Mouse (Mus musculus) midbrain, embryonic 10.5 days (tissue): ENCODE data around the gene Gamt. TPM values are rescaled to one million over a fixed set of nuclear protein-coding genes. Genes with fewer than 3 reads are reported as not detected.

Experiments used
- microRNA-seq: library from miRNA; unstranded; fragments of <30 nt; microRNA quantifications from one replicate; pipeline ENCODE4, GENCODE M21; 2017
- polyA plus RNA-seq: library from polyadenylated mRNA; unstranded; fragments of >200 nt; fragmentation: Nextera tagmentation; extraction: Ambion mirVana; gene quantifications from 2 replicates; pipeline ENCODE4 v1.2.1, GENCODE M21; 2016

Gene Gamt
- polyA plus RNA-seq, 1 experiment from 2014 or later = 32.5 TPM

Small RNA genes within 50 kb of the gene (microRNA-seq; reads per million reads assigned to microRNA genes)
- gene Mir6911 = 1.2 reads per million

Other genes with a start within 250 kb of the Gamt start
- gene Arhgap45, start 244.4 kb downstream of the Gamt start, polyA plus RNA-seq = 7.9 and 8.0 TPM in 2 replicates
- gene Polr2e, start 221.2 kb downstream of the Gamt start, polyA plus RNA-seq = 233 and 276 TPM in 2 replicates
- gene Gpx4, start 213.8 kb downstream of the Gamt start, polyA plus RNA-seq = 702 and 747 TPM in 2 replicates
- gene Sbno2, start 155.4 kb downstream of the Gamt start, polyA plus RNA-seq = 15.0 and 15.2 TPM in 2 replicates
- gene Stk11, start 145.2 kb downstream of the Gamt start, polyA plus RNA-seq = 18.0 and 19.7 TPM in 2 replicates
- 463 and 481 TPM in 2 replicates for gene Atp5d, start 122.4 kb downstream of the Gamt start, polyA plus RNA-seq
- 7.8 and 9.3 TPM in 2 replicates for gene Cbarp, start 120.2 kb downstream of the Gamt start, polyA plus RNA-seq
- gene Midn, start 112.7 kb downstream of the Gamt start, polyA plus RNA-seq = 17.8 and 19.7 TPM in 2 replicates
- gene Cirbp, start 95.0 kb downstream of the Gamt start, polyA plus RNA-seq = 91.8 and 135 TPM in 2 replicates
- gene 1600002K03Rik, start 88.1 kb downstream of the Gamt start, polyA plus RNA-seq = 10.6 and 11.2 TPM in 2 replicates
- gene Efna2, start 81.5 kb downstream of the Gamt start, polyA plus RNA-seq = 56.6 and 64.5 TPM in 2 replicates
- 154 and 166 TPM in 2 replicates for gene Mum1, start 34.6 kb downstream of the Gamt start, polyA plus RNA-seq
- gene Ndufs7, start 11.9 kb downstream of the Gamt start, polyA plus RNA-seq = 288 and 314 TPM in 2 replicates
- 43.7 and 50.6 TPM in 2 replicates for gene Dazap1, start 474 bp upstream of the Gamt start, polyA plus RNA-seq
- gene Rps15, start 31.4 kb upstream of the Gamt start, polyA plus RNA-seq = 889 and 1,053 TPM in 2 replicates
- 28.3 and 61.6 TPM in 2 replicates for gene Apc2, start 35.0 kb upstream of the Gamt start, polyA plus RNA-seq
- gene 2310011J03Rik, start 59.5 kb upstream of the Gamt start, polyA plus RNA-seq = 57.3 TPM in 2 replicates
- 3.3 and 4.2 TPM in 2 replicates for gene Pcsk4, start 68.5 kb upstream of the Gamt start, polyA plus RNA-seq
- gene Reep6, start 68.9 kb upstream of the Gamt start, polyA plus RNA-seq = 9.1 and 11.5 TPM in 2 replicates
- gene Adamtsl5, start 87.4 kb upstream of the Gamt start, polyA plus RNA-seq = 0.48 and 0.91 TPM in 2 replicates
- gene Plk5, start 95.4 kb upstream of the Gamt start, polyA plus RNA-seq = 0.12 and 0.32 TPM in 2 replicates
- gene Mex3d, start 126.6 kb upstream of the Gamt start, polyA plus RNA-seq = 6.3 and 6.4 TPM in 2 replicates
- 338 and 351 TPM in 2 replicates for gene Mbd3, start 138.5 kb upstream of the Gamt start, polyA plus RNA-seq
- gene Uqcr11, start 145.8 kb upstream of the Gamt start, polyA plus RNA-seq = 610 and 635 TPM in 2 replicates
- gene Tcf3, start 172.6 kb upstream of the Gamt start, polyA plus RNA-seq = 190 and 191 TPM in 2 replicates
- gene Onecut3, start 233.8 kb upstream of the Gamt start, polyA plus RNA-seq = 1.4 and 2.1 TPM in 2 replicates